Mouse (Mus musculus): ENCODE measurements around the gene Fn1. TPM values are rescaled to one million over a fixed set of nuclear protein-coding genes. Genes with fewer than 3 reads are reported as not detected.

Gene Fn1
- polyA plus RNA-seq, 2 experiments, result 78.8 to 99.5 TPM

DNA sequence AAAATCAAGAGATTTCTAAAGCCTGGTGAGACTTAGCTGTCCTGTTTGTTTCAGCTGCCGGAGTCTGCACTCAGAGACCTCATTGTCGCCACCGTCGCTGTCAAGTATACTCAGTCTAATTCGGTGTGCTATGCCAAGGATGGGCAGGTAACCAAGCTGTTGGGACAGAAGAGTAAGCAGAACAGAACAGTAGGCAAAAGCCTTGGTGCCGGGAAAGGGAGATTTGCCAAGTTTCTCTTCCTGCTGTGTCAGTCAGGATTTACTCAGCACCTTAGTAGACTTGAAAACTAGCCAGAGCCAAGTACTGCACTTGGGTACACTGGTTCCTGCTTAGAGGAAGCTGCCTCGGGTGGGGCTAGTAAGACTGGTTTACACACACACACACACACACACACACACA, 77.0 kb downstream of the Fn1 start:
- WGBS (ENCODE audit: insufficient replicate concordance), result 84% methylated on average over 7 of the region's 7 CpGs
- no peak overlapping the region for H3K27ac ChIP-seq
- no peaks in the 10 kb centered on the region for H3K27me3 ChIP-seq (ENCODE audit: control insufficient read depth, insufficient read depth, low read length)
- no peak overlapping the region for H3K9ac ChIP-seq (replicated peaks)
- peaks cover 34% of the 10 kb centered on the region for H3K36me3 ChIP-seq (replicated peaks; ENCODE audit: control insufficient read depth, insufficient read depth, low read depth)
- DNase-seq (ENCODE audit: low read depth in 3 of 3, low spot score in 3 of 3) (no peak), ATAC-seq (ENCODE audit: insufficient read depth) (no peak)
- no peak overlapping the region for H3K4me3 ChIP-seq (ENCODE audit: insufficient read depth in 1 of 2, low read depth in 2 of 2, low read length in 2 of 2)
- H3K9me3 ChIP-seq (ENCODE audit: control insufficient read depth, low read length), result no peaks in the 10 kb centered on the region
- no peaks in the 10 kb centered on the region for H3K4me1 ChIP-seq (replicated peaks; ENCODE audit: control insufficient read depth in 2 of 2, insufficient read depth in 2 of 2, low read length in 1 of 2)
- H3K4me2 ChIP-seq (ENCODE audit: low read depth), result no peak overlapping the region
- no peak for TF ChIP-seq CTCF (IDR thresholded peaks at IDR 0.05; ENCODE audit: low read depth)
- no peak for TF ChIP-seq EP300 (IDR thresholded peaks at IDR 0.05; ENCODE audit: low read depth)

DNA sequence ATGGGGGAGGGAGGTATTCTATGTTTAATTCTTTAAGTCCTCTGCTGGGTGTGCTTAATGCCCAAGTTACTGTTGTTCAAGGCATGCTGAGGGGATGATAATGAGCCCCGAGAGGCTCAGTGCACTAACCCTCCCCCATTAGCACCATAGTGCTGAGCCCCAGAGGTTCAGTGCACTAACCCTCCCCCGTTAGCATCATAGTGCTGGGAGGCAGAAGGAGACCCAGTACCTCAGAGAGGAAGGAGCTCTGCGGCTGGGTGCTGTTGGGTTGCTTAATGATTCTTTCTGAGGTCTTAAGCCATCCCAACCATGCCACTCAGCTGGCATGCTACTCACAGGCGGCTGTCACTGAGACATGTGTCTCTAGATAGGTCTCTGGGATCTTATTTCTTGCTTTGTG, 82.9 kb downstream of the Fn1 start:
- Histone ChIP-seq H3K27ac (no peak overlapping the region), H3K27me3 (ENCODE audit: control insufficient read depth, insufficient read depth, low read length) (no peaks in the 10 kb centered on the region), H3K36me3 (replicated peaks; ENCODE audit: control insufficient read depth, insufficient read depth, low read depth) (peaks cover 32% of the 10 kb centered on the region), H3K9ac (replicated peaks) (no peak overlapping the region), H3K4me2 (ENCODE audit: low read depth) (no peak overlapping the region), H3K4me3 (ENCODE audit: insufficient read depth in 1 of 2, low read depth in 2 of 2, low read length in 2 of 2) (no peak overlapping the region), H3K4me1 (replicated peaks; ENCODE audit: control insufficient read depth in 2 of 2, insufficient read depth in 2 of 2, low read length in 1 of 2) (no peaks in the 10 kb centered on the region), H3K9me3 (ENCODE audit: control insufficient read depth, low read length) (no peaks in the 10 kb centered on the region)
- TF ChIP-seq EP300 (IDR thresholded peaks at IDR 0.05; ENCODE audit: low read depth) (no peak), CTCF (IDR thresholded peaks at IDR 0.05; ENCODE audit: low read depth) (no peak)
- 79% methylated on average over 4 of the region's 4 CpGs for WGBS (ENCODE audit: insufficient replicate concordance)
- ATAC-seq (ENCODE audit: insufficient read depth) (no peak), DNase-seq (ENCODE audit: low read depth in 3 of 3, low spot score in 3 of 3) (no peak)

DNA sequence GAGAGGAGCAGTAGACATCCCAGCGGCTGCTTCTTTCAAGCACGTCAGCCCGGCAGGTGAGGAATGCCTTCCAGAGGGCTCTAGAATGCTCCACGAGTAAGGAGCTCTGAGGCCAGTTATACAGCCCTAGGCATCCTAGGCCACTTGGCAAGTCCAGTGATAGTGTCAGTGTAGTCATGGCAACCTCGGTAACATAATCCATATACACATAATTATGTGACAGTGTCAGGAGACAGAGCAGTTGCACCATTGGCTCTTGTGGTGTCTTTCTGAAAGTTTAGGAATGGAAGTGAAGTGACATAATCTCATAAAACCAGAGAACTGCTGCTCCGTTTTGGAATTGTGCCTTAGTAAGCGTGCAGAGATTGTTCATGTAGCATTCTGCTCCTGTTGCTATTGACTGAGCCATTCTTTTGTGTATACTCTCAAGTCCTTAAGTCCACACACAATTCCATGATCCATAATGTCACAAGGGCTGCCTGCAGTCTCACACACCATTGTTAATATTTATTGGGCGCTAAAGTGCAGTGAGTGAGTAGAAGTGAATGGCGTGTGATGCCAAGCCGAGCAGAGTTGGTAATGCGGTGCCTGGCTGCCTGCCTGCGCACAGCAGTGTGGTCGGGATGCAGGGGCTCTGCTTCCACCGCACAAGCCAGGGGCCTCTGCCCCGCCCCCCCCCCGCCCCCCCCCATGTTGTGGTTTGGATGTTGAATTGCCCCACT, 85.0 kb downstream of the Fn1 start:
- no peak for DNase-seq (ENCODE audit: low read depth in 3 of 3, low spot score in 3 of 3)
- Histone ChIP-seq H3K27ac (no peak overlapping the region), H3K4me1 (replicated peaks; ENCODE audit: control insufficient read depth in 2 of 2, insufficient read depth in 2 of 2, low read length in 1 of 2) (no peaks in the 10 kb centered on the region), H3K27me3 (ENCODE audit: control insufficient read depth, insufficient read depth, low read length) (no peaks in the 10 kb centered on the region), H3K9ac (replicated peaks) (no peak overlapping the region), H3K36me3 (replicated peaks; ENCODE audit: control insufficient read depth, insufficient read depth, low read depth) (peaks cover 41% of the 10 kb centered on the region), H3K4me2 (ENCODE audit: low read depth) (no peak overlapping the region), H3K4me3 (ENCODE audit: insufficient read depth in 1 of 2, low read depth in 2 of 2, low read length in 2 of 2) (no peak overlapping the region), H3K9me3 (ENCODE audit: control insufficient read depth, low read length) (no peaks in the 10 kb centered on the region)
- no peak for ATAC-seq (ENCODE audit: insufficient read depth)
- WGBS (ENCODE audit: insufficient replicate concordance), result 76% methylated on average over 16 of the region's 16 CpGs
- TF ChIP-seq CTCF (IDR thresholded peaks at IDR 0.05; ENCODE audit: low read depth), result no peak
- no peak for TF ChIP-seq EP300 (IDR thresholded peaks at IDR 0.05; ENCODE audit: low read depth)

DNA sequence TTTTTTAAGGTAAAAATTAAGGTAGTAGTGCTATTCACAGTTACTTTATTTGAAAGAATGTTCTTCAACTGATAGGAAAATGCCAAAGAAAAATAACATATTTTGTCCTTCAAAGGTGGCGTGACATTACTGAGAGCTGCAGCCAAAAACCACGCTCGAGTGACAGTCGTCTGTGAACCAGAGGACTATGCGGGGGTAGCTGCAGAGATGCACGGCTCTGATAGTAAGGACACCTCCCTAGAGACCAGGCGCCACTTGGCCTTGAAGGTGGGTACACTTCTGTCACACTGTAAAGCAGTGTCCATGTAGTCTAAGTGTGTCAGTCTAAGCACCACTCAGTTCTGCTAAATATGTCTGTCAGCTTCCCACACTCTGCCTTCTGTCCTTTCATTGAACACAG, 88.7 kb downstream of the Fn1 start:
- DNase-seq (ENCODE audit: low read depth in 3 of 3, low spot score in 3 of 3) (no peak), ATAC-seq (ENCODE audit: insufficient read depth) (no peak)
- H3K36me3 ChIP-seq (replicated peaks; ENCODE audit: control insufficient read depth, insufficient read depth, low read depth), result peaks cover 50% of the 10 kb centered on the region
- no peak for TF ChIP-seq CTCF (IDR thresholded peaks at IDR 0.05; ENCODE audit: low read depth)
- TF ChIP-seq EP300 (IDR thresholded peaks at IDR 0.05; ENCODE audit: low read depth), result no peak
- H3K9ac ChIP-seq (replicated peaks), result no peak overlapping the region
- WGBS (ENCODE audit: insufficient replicate concordance), result 71% methylated on average over 7 of the region's 7 CpGs
- H3K27ac ChIP-seq, result no peak overlapping the region
- H3K27me3 ChIP-seq (ENCODE audit: control insufficient read depth, insufficient read depth, low read length), result no peaks in the 10 kb centered on the region
- no peaks in the 10 kb centered on the region for H3K9me3 ChIP-seq (ENCODE audit: control insufficient read depth, low read length)
- H3K4me1 ChIP-seq (replicated peaks; ENCODE audit: control insufficient read depth in 2 of 2, insufficient read depth in 2 of 2, low read length in 1 of 2), result no peaks in the 10 kb centered on the region
- no peak overlapping the region for H3K4me2 ChIP-seq (ENCODE audit: low read depth)
- H3K4me3 ChIP-seq (ENCODE audit: insufficient read depth in 1 of 2, low read depth in 2 of 2, low read length in 2 of 2), result no peak overlapping the region

DNA sequence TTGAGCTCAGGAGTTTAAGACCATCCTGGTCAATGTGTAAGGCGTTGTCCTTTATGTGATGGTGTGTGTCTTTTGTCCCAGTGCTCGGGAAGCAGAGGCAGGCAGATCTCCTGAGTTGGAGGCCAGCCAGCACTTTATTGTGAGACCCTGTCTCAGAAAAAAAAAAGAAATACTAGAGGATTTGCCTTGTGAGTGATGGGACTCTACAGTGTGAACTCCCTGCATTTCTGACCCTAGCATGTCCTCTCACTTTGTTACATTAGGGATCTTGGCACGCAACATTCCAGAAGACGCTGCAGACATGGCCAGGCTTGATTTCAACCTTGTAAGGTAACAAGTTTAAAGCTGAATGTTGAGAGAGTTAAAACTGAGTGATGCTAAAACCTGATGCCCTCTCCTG, 92.4 kb downstream of the Fn1 start:
- Histone ChIP-seq H3K4me3 (ENCODE audit: insufficient read depth in 1 of 2, low read depth in 2 of 2, low read length in 2 of 2) (no peak overlapping the region), H3K9me3 (ENCODE audit: control insufficient read depth, low read length) (no peaks in the 10 kb centered on the region), H3K4me2 (ENCODE audit: low read depth) (no peak overlapping the region), H3K36me3 (replicated peaks; ENCODE audit: control insufficient read depth, insufficient read depth, low read depth) (peaks cover 35% of the 10 kb centered on the region), H3K27me3 (ENCODE audit: control insufficient read depth, insufficient read depth, low read length) (no peaks in the 10 kb centered on the region), H3K27ac (no peak overlapping the region), H3K4me1 (replicated peaks; ENCODE audit: control insufficient read depth in 2 of 2, insufficient read depth in 2 of 2, low read length in 1 of 2) (peaks cover 6 to 7% of the 10 kb centered on the region in 2 experiments), H3K9ac (replicated peaks) (no peak overlapping the region)
- ATAC-seq (ENCODE audit: insufficient read depth), result no peak
- DNase-seq (ENCODE audit: low read depth in 3 of 3, low spot score in 3 of 3), result no peak
- TF ChIP-seq EP300 (IDR thresholded peaks at IDR 0.05; ENCODE audit: low read depth) (no peak), CTCF (IDR thresholded peaks at IDR 0.05; ENCODE audit: low read depth) (no peak)
- WGBS (ENCODE audit: insufficient replicate concordance), result 88% methylated on average over 4 of the region's 4 CpGs
